Mouse (Mus musculus): ENCODE measurements around the gene Npc1l1. TPM values are rescaled to one million over a fixed set of nuclear protein-coding genes. Genes with fewer than 3 reads are reported as not detected.

The Npc1l1 gene
- total and polyA plus RNA-seq, 2 experiments from 2014 or later = 0.05 to 0.09 TPM

DNA sequence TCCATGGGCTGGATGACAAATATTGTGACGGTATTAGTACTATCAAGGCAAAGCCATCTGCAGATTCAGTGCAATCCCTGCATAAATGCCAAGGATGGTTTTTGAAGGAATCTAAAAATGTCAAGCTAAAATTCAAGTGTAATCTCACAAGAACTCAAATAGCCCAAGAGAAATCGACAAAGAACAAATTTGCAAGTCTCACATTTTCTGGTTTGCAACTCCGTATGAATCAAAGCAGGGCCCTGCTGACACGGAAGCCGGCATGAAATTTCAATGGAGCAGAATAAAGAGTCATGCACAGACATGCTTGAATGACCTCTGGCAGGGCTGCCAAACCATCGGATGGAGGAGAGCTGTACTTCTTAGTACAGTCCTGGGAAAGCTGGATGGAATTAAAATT lies 10.0 kb downstream of the Npc1l1 start:
- H3K27ac ChIP-seq (ENCODE audit: low read depth, low read length) = no peak overlapping the region
- no peak overlapping the region for H3K4me2 ChIP-seq (ENCODE audit: low read depth, low read length, poor library complexity, severe bottlenecking)
- H3K4me1 ChIP-seq (ENCODE audit: insufficient read depth, low read length) = no peaks in the 10 kb centered on the region
- H3K4me3 ChIP-seq (ENCODE audit: low read depth, low read length) = no peak overlapping the region
- H3K27me3 ChIP-seq (ENCODE audit: insufficient read depth, low read length) = no peaks in the 10 kb centered on the region
- H3K9me3 ChIP-seq (ENCODE audit: low read length) = no peaks in the 10 kb centered on the region
- DNase-seq (ENCODE audit: low spot score) (peak; percentile 10), ATAC-seq (ENCODE audit: low FRiP score) (no peak)
- TF ChIP-seq CTCF (IDR thresholded peaks at IDR 0.05) = no peak
- no peaks in the 10 kb centered on the region for H3K36me3 ChIP-seq (ENCODE audit: insufficient read depth, low read length)
- WGBS = 67% methylated on average over 6 of the region's 6 CpGs
- no peak overlapping the region for H3K9ac ChIP-seq (replicated peaks; ENCODE audit: low read length, poor library complexity, severe bottlenecking)

DNA sequence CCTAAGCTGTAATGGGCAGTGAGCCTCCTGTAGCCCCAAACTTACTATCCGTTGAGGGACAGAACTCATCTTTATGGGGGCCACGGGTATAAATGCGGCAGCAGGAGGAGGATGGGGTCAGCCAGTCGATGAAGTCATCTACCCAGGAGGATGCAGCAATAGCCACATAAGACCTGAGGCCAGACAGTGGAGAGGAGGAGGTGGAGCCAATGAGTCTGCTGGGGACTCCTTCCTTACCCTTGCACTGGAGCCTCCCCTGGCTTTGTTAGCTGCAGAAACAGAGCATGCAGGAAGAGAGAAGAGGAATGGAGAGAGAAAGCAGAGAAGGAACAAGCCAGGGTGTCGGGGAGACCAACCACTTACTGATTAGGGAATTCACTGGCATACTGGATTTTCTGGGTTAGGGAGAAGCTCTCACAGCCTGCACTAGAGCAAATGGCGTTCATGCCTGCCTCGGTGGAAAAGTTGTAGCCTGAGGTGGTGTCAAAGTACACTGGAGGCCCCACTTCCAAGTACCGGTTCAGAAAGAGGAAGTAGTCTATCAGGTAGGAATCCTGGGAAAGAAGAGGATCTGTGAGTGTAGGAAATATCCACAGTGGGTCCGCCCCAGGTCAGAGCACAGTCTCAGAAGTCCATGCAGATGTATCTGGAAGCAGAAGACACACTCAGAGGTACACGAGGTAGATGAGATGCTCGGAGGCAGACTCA lies 11.6 kb downstream of the Npc1l1 start:
- no peak for DNase-seq (ENCODE audit: low spot score)
- WGBS = 85% methylated on average over 11 of the region's 11 CpGs
- no peaks in the 10 kb centered on the region for H3K27me3 ChIP-seq (ENCODE audit: insufficient read depth, low read length)
- no peak overlapping the region for H3K27ac ChIP-seq (ENCODE audit: low read depth, low read length)
- no peak for ATAC-seq (ENCODE audit: low FRiP score)
- no peak overlapping the region for H3K9ac ChIP-seq (replicated peaks; ENCODE audit: low read length, poor library complexity, severe bottlenecking)
- H3K9me3 ChIP-seq (ENCODE audit: low read length) = no peaks in the 10 kb centered on the region
- no peak overlapping the region for H3K4me2 ChIP-seq (ENCODE audit: low read depth, low read length, poor library complexity, severe bottlenecking)
- no peak for TF ChIP-seq CTCF (IDR thresholded peaks at IDR 0.05)
- no peaks in the 10 kb centered on the region for H3K4me1 ChIP-seq (ENCODE audit: insufficient read depth, low read length)
- no peak overlapping the region for H3K4me3 ChIP-seq (ENCODE audit: low read depth, low read length)
- no peaks in the 10 kb centered on the region for H3K36me3 ChIP-seq (ENCODE audit: insufficient read depth, low read length)

DNA sequence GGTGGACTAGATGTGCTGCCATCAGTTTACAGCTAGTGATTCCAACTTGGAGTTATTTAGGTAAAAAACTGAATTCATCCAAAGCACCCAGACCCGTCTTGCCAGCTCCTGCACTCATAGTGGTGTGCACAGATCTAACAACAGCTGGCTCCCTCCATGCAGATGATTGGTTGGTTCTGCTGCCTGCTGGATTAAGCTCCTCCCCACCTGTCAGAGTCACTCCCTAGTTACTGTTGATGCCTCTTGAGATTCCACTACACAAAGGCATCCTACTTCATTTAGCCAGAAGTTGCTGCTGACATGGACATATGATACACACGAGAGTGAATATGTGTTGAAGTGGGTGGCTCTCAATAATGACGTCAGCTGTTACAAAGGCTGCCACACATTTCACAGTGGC lies 13.1 kb downstream of the Npc1l1 start:
- no peak for TF ChIP-seq CTCF (IDR thresholded peaks at IDR 0.05)
- WGBS = 58% methylated on average over 3 of the region's 3 CpGs
- H3K36me3 ChIP-seq (ENCODE audit: insufficient read depth, low read length) = no peaks in the 10 kb centered on the region
- DNase-seq (ENCODE audit: low spot score) (no peak), ATAC-seq (ENCODE audit: low FRiP score) (no peak)
- no peak overlapping the region for H3K4me2 ChIP-seq (ENCODE audit: low read depth, low read length, poor library complexity, severe bottlenecking)
- H3K27me3 ChIP-seq (ENCODE audit: insufficient read depth, low read length) = no peaks in the 10 kb centered on the region
- no peak overlapping the region for H3K9ac ChIP-seq (replicated peaks; ENCODE audit: low read length, poor library complexity, severe bottlenecking)
- H3K9me3 ChIP-seq (ENCODE audit: low read length) = no peaks in the 10 kb centered on the region
- H3K4me3 ChIP-seq (ENCODE audit: low read depth, low read length) = no peak overlapping the region
- no peaks in the 10 kb centered on the region for H3K4me1 ChIP-seq (ENCODE audit: insufficient read depth, low read length)
- H3K27ac ChIP-seq (ENCODE audit: low read depth, low read length) = no peak overlapping the region

DNA sequence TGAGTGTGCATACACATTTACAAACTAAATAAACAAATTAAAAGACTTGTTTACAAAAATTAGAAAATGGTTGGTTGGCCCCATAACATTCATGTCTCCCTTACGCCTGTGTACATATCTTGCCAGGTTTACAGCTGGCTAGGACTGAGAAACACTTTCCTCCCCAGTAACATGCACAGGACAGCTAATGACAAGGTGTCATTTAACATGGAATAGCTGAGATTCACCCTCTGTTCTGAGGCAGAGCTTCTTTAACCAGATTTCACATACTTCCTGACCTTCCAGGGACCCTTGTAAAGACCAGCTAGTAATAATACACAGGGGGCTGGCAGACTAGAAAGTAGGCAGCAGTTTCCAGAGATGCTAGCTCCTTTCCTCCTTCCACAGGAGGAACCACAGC lies 21.8 kb downstream of the Npc1l1 start:
- TF ChIP-seq CTCF (IDR thresholded peaks at IDR 0.05) = no peak
- Histone ChIP-seq H3K9me3 (ENCODE audit: low read length) (no peaks in the 10 kb centered on the region; the same call in 1 of the 2 replicates), H3K4me1 (ENCODE audit: insufficient read depth, low read length) (no peaks in the 10 kb centered on the region), H3K27me3 (ENCODE audit: insufficient read depth, low read length) (no peaks in the 10 kb centered on the region; the same call in 1 of the 2 replicates), H3K9ac (replicated peaks; ENCODE audit: low read length, poor library complexity, severe bottlenecking) (no peak overlapping the region), H3K36me3 (ENCODE audit: insufficient read depth, low read length) (no peaks in the 10 kb centered on the region), H3K27ac (ENCODE audit: low read depth, low read length) (no peak overlapping the region), H3K4me2 (ENCODE audit: low read depth, low read length, poor library complexity, severe bottlenecking) (no peak overlapping the region), H3K4me3 (ENCODE audit: low read depth, low read length) (no peak overlapping the region)
- ATAC-seq (ENCODE audit: low FRiP score) (no peak), DNase-seq (ENCODE audit: low spot score) (no peak)
- 96% methylated on average over 1 of the region's 1 CpGs for WGBS

DNA sequence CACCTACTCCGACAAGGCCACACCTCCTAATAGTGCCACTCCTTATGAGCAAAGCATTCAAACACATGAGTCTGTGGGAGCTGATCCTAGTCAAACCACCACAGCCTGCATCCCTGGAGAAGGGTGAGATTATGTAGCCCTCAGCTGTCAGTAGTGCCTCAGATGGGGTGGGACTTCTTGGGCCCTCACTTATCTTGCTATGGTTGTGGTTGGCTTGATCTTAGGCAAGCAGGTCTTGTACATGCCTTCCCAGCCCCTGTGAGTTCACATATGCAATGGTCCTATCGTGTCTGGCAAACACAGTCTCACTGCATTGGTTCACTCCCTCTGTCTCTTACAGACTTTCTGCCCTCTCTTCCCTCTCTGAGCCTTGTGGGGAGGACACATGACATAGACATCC lies 22.9 kb downstream of the Npc1l1 start:
- Histone ChIP-seq H3K4me1 (ENCODE audit: insufficient read depth, low read length) (no peaks in the 10 kb centered on the region), H3K27ac (ENCODE audit: low read depth, low read length) (no peak overlapping the region), H3K9me3 (ENCODE audit: low read length) (no peaks in the 10 kb centered on the region; the same call in 1 of the 2 replicates), H3K4me3 (ENCODE audit: low read depth, low read length) (no peak overlapping the region), H3K4me2 (ENCODE audit: low read depth, low read length, poor library complexity, severe bottlenecking) (no peak overlapping the region), H3K27me3 (ENCODE audit: insufficient read depth, low read length) (no peaks in the 10 kb centered on the region; the same call in 1 of the 2 replicates), H3K36me3 (ENCODE audit: insufficient read depth, low read length) (no peaks in the 10 kb centered on the region), H3K9ac (replicated peaks; ENCODE audit: low read length, poor library complexity, severe bottlenecking) (no peak overlapping the region)
- 83% methylated on average over 2 of the region's 2 CpGs for WGBS
- no peak for DNase-seq (ENCODE audit: low spot score)
- no peak for ATAC-seq (ENCODE audit: low FRiP score)
- TF ChIP-seq CTCF (IDR thresholded peaks at IDR 0.05) = no peak

DNA sequence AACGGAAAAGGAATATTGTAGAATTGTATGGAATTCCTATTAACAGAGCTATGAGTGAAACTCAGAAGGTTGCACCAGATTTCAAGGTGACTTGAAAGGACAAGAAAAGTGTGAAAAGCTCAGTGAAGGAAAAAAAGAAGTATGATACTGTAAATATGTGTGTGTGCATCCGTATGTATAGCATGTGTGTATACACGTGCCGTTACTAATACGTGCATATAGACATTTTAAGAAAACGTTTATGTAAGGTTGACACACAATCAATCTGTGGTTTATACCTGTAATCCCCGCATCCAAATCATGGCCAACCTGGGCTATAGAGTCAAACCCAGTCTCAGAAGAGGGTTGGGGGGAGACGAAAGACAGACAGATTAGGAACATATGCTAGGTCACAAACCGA lies 29.4 kb downstream of the Npc1l1 start:
- Histone ChIP-seq H3K9me3 (ENCODE audit: low read length) (no peaks in the 10 kb centered on the region), H3K36me3 (ENCODE audit: insufficient read depth, low read length) (no peaks in the 10 kb centered on the region), H3K4me3 (ENCODE audit: low read depth, low read length) (peak overlapping the region; percentile 95), H3K9ac (replicated peaks; ENCODE audit: low read length, poor library complexity, severe bottlenecking) (peak overlapping the region; percentile 90; the same call in 1 of the 2 replicates), H3K27ac (ENCODE audit: low read depth, low read length) (peak overlapping the region; percentile 90), H3K4me1 (ENCODE audit: insufficient read depth, low read length) (0 out of 2 replicates have a peak, but pooled peaks cover 8% of the 10 kb centered on the region), H3K4me2 (ENCODE audit: low read depth, low read length, poor library complexity, severe bottlenecking) (peak overlapping the region; percentile 73), H3K27me3 (ENCODE audit: insufficient read depth, low read length) (no peaks in the 10 kb centered on the region; the same call in 1 of the 2 replicates)
- 22% methylated on average over 9 of the region's 9 CpGs for WGBS
- ATAC-seq (ENCODE audit: low FRiP score) (0 out of 2 replicates have a peak, but pooled peaks have one; percentile 17), DNase-seq (ENCODE audit: low spot score) (no peak)
- TF ChIP-seq CTCF (IDR thresholded peaks at IDR 0.05) = no peak

All from midbrain, postnatal 0 days (tissue).